Mouse (Mus musculus): ENCODE data around the gene Mbtd1. TPM values are rescaled to one million over a fixed set of nuclear protein-coding genes. Genes with fewer than 3 reads are reported as not detected.

The Mbtd1 gene
- total RNA-seq, 2 experiments from 2014 or later: 33.8 to 39.4 TPM

GRCm38 (mm10) chr11:93995111-93995719 lies 109.6 kb downstream of the Mbtd1 start:
- intact Hi-C loops (cut with DNase I): loop anchor here (1.0 to 5.0 kb wide), 2 partner anchors 27 to 38 kb away; partner anchors contain the start of genes Gm20390, Nme1 and Nme2
- DNase-seq (ENCODE audit: extremely low spot score in 1 of 2, low spot score in 2 of 2): peak; percentile 75 to 78
- H3K4me3 ChIP-seq: peak overlapping the region; percentile 58
- peak overlapping the region; percentile 98 for H3K27ac ChIP-seq
- TF ChIP-seq CTCF (IDR thresholded peaks at IDR 0.05): no peak

- no peak for TF ChIP-seq CTCF (IDR thresholded peaks at IDR 0.05)
- peak; percentile 91 to 94 for DNase-seq (ENCODE audit: extremely low spot score in 1 of 2, low spot score in 2 of 2)
- intact Hi-C loops (cut with DNase I): loop anchor here (1.0 to 5.0 kb wide), 3 partner anchors 28 to 49 kb away; partner anchors contain the start of genes Gm20390, Nme1 and Nme2
- Histone ChIP-seq H3K27ac (peak within 1 kb of the TSS; percentile 98), H3K4me3 (peak within 1 kb of the TSS; percentile 86)
Observed at GRCm38 (mm10) chr11:93995720-93996305, 110.2 kb downstream of the Mbtd1 start, which contains the start of gene Spag9. Gene Spag9, plus strand, starts transcription at chr11:93996091.

Other genes starting within 250 kb of the Mbtd1 start
- 10 to 100 TPM; 23.7 to 24.8 TPM for gene Utp18, start 86 bp upstream of the Mbtd1 start, total RNA-seq (2021)
- 10 to 100 TPM; 72.6 to 83.4 TPM for gene Nme2, start 70.4 kb downstream of the Mbtd1 start, total RNA-seq (2021)
- 10 to 100 TPM; 85.3 to 97.9 TPM for gene Gm20390, start 82.4 kb downstream of the Mbtd1 start, total RNA-seq (2021)
- 100 to 1,000 TPM; 104 to 111 TPM for gene Nme1, start 82.7 kb downstream of the Mbtd1 start, total RNA-seq (2021)
- 100 to 1,000 TPM; 289 to 291 TPM for gene Spag9, start 110.2 kb downstream of the Mbtd1 start, total RNA-seq (2021)

Measured in left cerebral cortex, adult 2 months (tissue).